Mouse (Mus musculus): ENCODE results near the gene Cbx6. TPM values are rescaled to one million over a fixed set of nuclear protein-coding genes. Genes with fewer than 3 reads are reported as not detected.

The Cbx6 gene
- polyA plus RNA-seq, 1 experiment, result 26.1 TPM

DNA sequence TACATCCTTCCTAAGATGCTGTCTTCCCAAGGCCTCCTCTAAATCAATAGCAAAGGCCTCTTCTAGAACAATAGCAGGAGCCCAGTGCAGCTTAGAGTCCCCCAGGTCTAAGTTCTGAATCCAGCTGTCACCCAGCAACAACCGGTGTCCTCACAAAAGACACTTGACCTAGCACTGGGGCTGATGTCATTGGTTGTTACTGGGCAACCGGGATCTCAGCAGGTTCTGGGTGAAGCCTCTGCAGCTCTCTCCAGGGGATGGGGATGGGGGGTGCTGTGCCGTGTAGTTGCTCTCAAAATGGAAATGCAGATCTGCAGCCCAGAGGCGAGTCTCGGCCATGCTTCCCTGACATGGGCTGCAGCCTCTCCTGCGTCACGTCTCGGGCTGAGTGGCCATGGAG lies 46.7 kb downstream of the Cbx6 start:
- no peak overlapping the region for H3ac ChIP-seq (ENCODE audit: control insufficient read depth, insufficient read length)
- H3K4me2 ChIP-seq (ENCODE audit: low read depth), result no peak overlapping the region
- no peaks in the 10 kb centered on the region for H3K27me3 ChIP-seq (ENCODE audit: control insufficient read depth, insufficient read depth, insufficient read length)
- no peak overlapping the region for H3K4me3 ChIP-seq
- no peak for TF ChIP-seq SRF (IDR thresholded peaks at IDR 0.05; ENCODE audit: control insufficient read depth, insufficient read length, low read depth)
- no peak for TF ChIP-seq TCF12 (IDR thresholded peaks at IDR 0.05; ENCODE audit: insufficient read depth, poor library complexity, severe bottlenecking)
- TF ChIP-seq MAX (IDR thresholded peaks at IDR 0.05; ENCODE audit: low read depth), result no peak
- TF ChIP-seq POLR2AphosphoS2 (IDR thresholded peaks at IDR 0.05; ENCODE audit: insufficient read length, low read depth), result no peak
- TF ChIP-seq REST (IDR thresholded peaks at IDR 0.05; ENCODE audit: insufficient read depth, insufficient read length), result no peak
- no peak for TF ChIP-seq POLR2A (IDR thresholded peaks at IDR 0.05; ENCODE audit: insufficient read length, low read depth)
- no peak for TF ChIP-seq USF1 (IDR thresholded peaks at IDR 0.05; ENCODE audit: low read depth)
- no peak for TF ChIP-seq MYOG (IDR thresholded peaks at IDR 0.05; ENCODE audit: control insufficient read depth in 1 of 3, insufficient read depth in 1 of 3, insufficient read length in 2 of 3, low read depth in 2 of 3)
- no peak for TF ChIP-seq MYOD1 (IDR thresholded peaks at IDR 0.05; ENCODE audit: control insufficient read depth in 1 of 3, insufficient read length in 2 of 3, low read depth in 2 of 3)
- no peak for TF ChIP-seq E2F4 (IDR thresholded peaks at IDR 0.05; ENCODE audit: insufficient read depth)
- no peak for TF ChIP-seq CEBPB (IDR thresholded peaks at IDR 0.05; ENCODE audit: insufficient read depth, poor library complexity, severe bottlenecking)
- no peak for TF ChIP-seq TCF3 (IDR thresholded peaks at IDR 0.05; ENCODE audit: insufficient read length, low read depth)
- H3K79me2 ChIP-seq (ENCODE audit: control insufficient read depth, insufficient read depth), result no peaks in the 10 kb centered on the region
- H3K36me3 ChIP-seq (ENCODE audit: control insufficient read depth, insufficient read depth), result no peaks in the 10 kb centered on the region

DNA sequence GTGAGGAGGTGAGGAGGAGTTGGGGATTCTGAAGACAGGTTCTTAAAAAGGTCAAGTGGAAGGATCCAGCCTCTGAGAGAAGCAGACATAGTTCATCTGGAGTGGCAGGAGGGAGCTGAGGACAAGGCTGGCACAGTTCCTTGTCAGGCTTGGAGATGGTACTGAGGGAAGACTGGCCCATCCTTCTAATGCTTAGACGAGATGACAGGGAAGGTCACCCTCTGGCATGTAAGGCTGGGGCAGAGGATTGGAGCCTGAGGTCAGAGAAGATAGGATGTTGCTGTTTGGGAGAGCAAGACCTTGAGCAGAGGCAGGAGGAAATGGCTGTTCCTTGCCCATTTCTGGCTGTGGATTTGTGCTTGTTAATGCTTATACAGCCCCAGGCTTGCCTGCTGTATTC lies 49.4 kb downstream of the Cbx6 start:
- TF ChIP-seq MYOG (IDR thresholded peaks at IDR 0.05; ENCODE audit: control insufficient read depth in 1 of 3, insufficient read depth in 1 of 3, insufficient read length in 2 of 3, low read depth in 2 of 3), result no peak
- TF ChIP-seq POLR2A (IDR thresholded peaks at IDR 0.05; ENCODE audit: insufficient read length, low read depth), result no peak
- no peak for TF ChIP-seq REST (IDR thresholded peaks at IDR 0.05; ENCODE audit: insufficient read depth, insufficient read length)
- TF ChIP-seq MAX (IDR thresholded peaks at IDR 0.05; ENCODE audit: low read depth), result no peak
- TF ChIP-seq MYOD1 (IDR thresholded peaks at IDR 0.05; ENCODE audit: control insufficient read depth in 1 of 3, insufficient read length in 2 of 3, low read depth in 2 of 3), result no peak
- TF ChIP-seq POLR2AphosphoS2 (IDR thresholded peaks at IDR 0.05; ENCODE audit: insufficient read length, low read depth), result no peak
- no peak for TF ChIP-seq CEBPB (IDR thresholded peaks at IDR 0.05; ENCODE audit: insufficient read depth, poor library complexity, severe bottlenecking)
- TF ChIP-seq SRF (IDR thresholded peaks at IDR 0.05; ENCODE audit: control insufficient read depth, insufficient read length, low read depth), result no peak
- no peak for TF ChIP-seq TCF3 (IDR thresholded peaks at IDR 0.05; ENCODE audit: insufficient read length, low read depth)
- no peak for TF ChIP-seq TCF12 (IDR thresholded peaks at IDR 0.05; ENCODE audit: insufficient read depth, poor library complexity, severe bottlenecking)
- TF ChIP-seq E2F4 (IDR thresholded peaks at IDR 0.05; ENCODE audit: insufficient read depth), result no peak
- TF ChIP-seq USF1 (IDR thresholded peaks at IDR 0.05; ENCODE audit: low read depth), result no peak
- Histone ChIP-seq H3ac (ENCODE audit: control insufficient read depth, insufficient read length) (no peak overlapping the region), H3K27me3 (ENCODE audit: control insufficient read depth, insufficient read depth, insufficient read length) (peaks cover 12% of the 10 kb centered on the region), H3K79me2 (ENCODE audit: control insufficient read depth, insufficient read depth) (no peaks in the 10 kb centered on the region), H3K36me3 (ENCODE audit: control insufficient read depth, insufficient read depth) (no peaks in the 10 kb centered on the region), H3K4me3 (no peak overlapping the region), H3K4me2 (ENCODE audit: low read depth) (no peak overlapping the region)

GRCm38 (mm10) chr15:79777749-79778148 lies 56.7 kb downstream of the Cbx6 start, which contains the start of gene Dnal4:
TSS of gene Dnal4 (minus strand) at chr15:79777849.
- no peak for TF ChIP-seq USF1 (IDR thresholded peaks at IDR 0.05; ENCODE audit: low read depth)
- no peak for TF ChIP-seq SRF (IDR thresholded peaks at IDR 0.05; ENCODE audit: control insufficient read depth, insufficient read length, low read depth)
- TF ChIP-seq POLR2AphosphoS2 (IDR thresholded peaks at IDR 0.05; ENCODE audit: insufficient read length, low read depth), result no peak
- TF ChIP-seq E2F4 (IDR thresholded peaks at IDR 0.05; ENCODE audit: insufficient read depth), result no peak
- TF ChIP-seq TCF12 (IDR thresholded peaks at IDR 0.05; ENCODE audit: insufficient read depth, poor library complexity, severe bottlenecking), result no peak
- TF ChIP-seq MYOD1 (IDR thresholded peaks at IDR 0.05; ENCODE audit: control insufficient read depth in 1 of 3, insufficient read length in 2 of 3, low read depth in 2 of 3), result no peak
- no peak for TF ChIP-seq MYOG (IDR thresholded peaks at IDR 0.05; ENCODE audit: control insufficient read depth in 1 of 3, insufficient read depth in 1 of 3, insufficient read length in 2 of 3, low read depth in 2 of 3)
- TF ChIP-seq MAX (IDR thresholded peaks at IDR 0.05; ENCODE audit: low read depth), result no peak
- TF ChIP-seq TCF3 (IDR thresholded peaks at IDR 0.05; ENCODE audit: insufficient read length, low read depth), result no peak
- no peak for TF ChIP-seq REST (IDR thresholded peaks at IDR 0.05; ENCODE audit: insufficient read depth, insufficient read length)
- no peak for TF ChIP-seq POLR2A (IDR thresholded peaks at IDR 0.05; ENCODE audit: insufficient read length, low read depth)
- no peak for TF ChIP-seq CEBPB (IDR thresholded peaks at IDR 0.05; ENCODE audit: insufficient read depth, poor library complexity, severe bottlenecking)
- Histone ChIP-seq H3ac (ENCODE audit: control insufficient read depth, insufficient read length) (no peak within 1 kb of the TSS), H3K79me2 (ENCODE audit: control insufficient read depth, insufficient read depth) (peaks cover 6% of the 10 kb centered on the region), H3K36me3 (ENCODE audit: control insufficient read depth, insufficient read depth) (no peaks in the 10 kb centered on the region), H3K4me3 (no peak within 1 kb of the TSS), H3K27me3 (ENCODE audit: control insufficient read depth, insufficient read depth, insufficient read length) (peaks cover 12% of the 10 kb centered on the region), H3K4me2 (ENCODE audit: low read depth) (no peak within 1 kb of the TSS)

- Histone ChIP-seq H3K79me2 (ENCODE audit: control insufficient read depth, insufficient read depth) (peaks cover 10% of the 10 kb centered on the region), H3K4me2 (ENCODE audit: low read depth) (no peak overlapping the region), H3K36me3 (ENCODE audit: control insufficient read depth, insufficient read depth) (no peaks in the 10 kb centered on the region), H3K27me3 (ENCODE audit: control insufficient read depth, insufficient read depth, insufficient read length) (no peaks in the 10 kb centered on the region), H3ac (ENCODE audit: control insufficient read depth, insufficient read length) (no peak overlapping the region), H3K4me3 (no peak overlapping the region)
- TF ChIP-seq REST (IDR thresholded peaks at IDR 0.05; ENCODE audit: insufficient read depth, insufficient read length) (no peak), MAX (IDR thresholded peaks at IDR 0.05; ENCODE audit: low read depth) (no peak), TCF3 (IDR thresholded peaks at IDR 0.05; ENCODE audit: insufficient read length, low read depth) (no peak), TCF12 (IDR thresholded peaks at IDR 0.05; ENCODE audit: insufficient read depth, poor library complexity, severe bottlenecking) (no peak), POLR2A (IDR thresholded peaks at IDR 0.05; ENCODE audit: insufficient read length, low read depth) (no peak)
Observed at GRCm38 (mm10) chr15:79775662-79776061, 58.8 kb downstream of the Cbx6 start.
